24 mouse cellular contexts compared by ENCODE assay signal in the genomic region with DNA sequence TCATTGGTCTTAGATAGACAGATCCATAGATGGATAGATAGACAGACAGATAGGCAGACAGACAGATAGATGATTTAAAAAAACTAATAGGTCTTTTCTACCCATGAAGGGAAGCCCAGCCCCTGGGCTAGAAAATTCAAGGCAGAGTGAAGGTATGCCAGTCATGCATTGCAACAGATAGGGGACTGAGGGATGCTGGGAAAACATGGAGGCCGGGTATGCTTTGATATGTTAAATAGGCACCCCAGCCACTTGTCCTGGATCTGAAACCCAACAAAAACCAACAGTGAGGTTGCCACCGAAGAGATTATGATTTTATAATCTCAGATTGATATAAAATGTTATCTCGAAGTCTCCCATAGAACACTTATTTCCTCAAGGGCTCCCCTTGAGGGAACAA. TPM values are rescaled to one million over a fixed set of nuclear protein-coding genes. Genes with fewer than 3 reads are reported as not detected.
DNase-seq lines count a peak whose midpoint lies in the region; TF ChIP-seq lines count a peak whose summit lies in the region.
"Had no signal": no experiment of that assay in that cellular context is flagged by ENCODE, and none has a peak within 500 bp of the region (broad histone marks: within the 10 kb centered on the region; RNA-seq: fewer than 3 reads in every experiment).

No protein-coding gene starts in this region.

- no peak for DNase-seq in layer of hippocampus, adult 2 months (ENCODE audit: low spot score in 2 of 2)
- no peak for DNase-seq in layer of hippocampus, adult 8-10 months (ENCODE audit: low spot score in 2 of 2)
- no peak for DNase-seq in ES-E14 (ENCODE audit: low read depth, low spot score)
- peak; percentile 82 for DNase-seq in ZHBTc4 (ENCODE audit: low read depth, low spot score)
- no peak for DNase-seq in forebrain, embryonic 10.5 days (ENCODE audit: extremely low spot score, low spot score)
- no peak for DNase-seq in adrenal gland, adult 2 months
- DNase-seq: adrenal gland, adult 8-10 months; adrenal gland, postnatal 14 days; adrenal gland, postnatal 36 days; B cell, adult 2 months; cerebellum, adult 11-12 months; cerebellum, adult 2 months; cerebellum, adult 9-10 months; cerebellum, postnatal 10 days; cerebellum, postnatal 25 days had no signal

- no peak overlapping the region for H3K9ac ChIP-seq in ES-Bruce4 (ENCODE audit: low read depth, poor library complexity, severe bottlenecking)
- no peak overlapping the region for H3K9ac ChIP-seq in ES-E14 (ENCODE audit: insufficient read depth, low read depth, low read length, poor library complexity, severe bottlenecking)
- H3K9ac ChIP-seq: embryonic facial prominence, embryonic 12.5 days; forebrain, embryonic 12.5 days had no signal

- in situ Hi-C loops in ES-E14 (cut with MboI; ENCODE audit: low sequenced_read_pairs in 2 of 2, unreplicated experiment in 2 of 2), result loop anchor here in 1 of 2 experiments (5.0 kb wide), 1 partner anchor 660 kb away; no protein-coding TSS in a partner anchor

- peaks cover 2% of the 10 kb centered on the region for H3K4me1 ChIP-seq in ES-Bruce4 (ENCODE audit: control insufficient read depth, insufficient read depth, low read length)
- peaks cover 6 to 16% of the 10 kb centered on the region in 2 experiments for H3K4me1 ChIP-seq in ES-E14 (ENCODE audit: control insufficient read depth in 2 of 2, insufficient read depth in 2 of 2, low read length in 2 of 2, poor library complexity in 1 of 2)
- peaks cover 13% of the 10 kb centered on the region for H3K4me1 ChIP-seq in forebrain, embryonic 10.5 days

- whole genome bisulfite sequencing in forebrain, embryonic 10.5 days, result 79% methylated on average over 3 of the region's 3 CpGs

- TF ChIP-seq POLR2A in ES-Bruce4 (IDR thresholded peaks at IDR 0.05; ENCODE audit: insufficient read depth, low read length), result no peak

- no peak overlapping the region for H3K4me3 ChIP-seq in layer of hippocampus, adult 2 months
- no peak overlapping the region for H3K4me3 ChIP-seq in ES-Bruce4 (ENCODE audit: low read depth, low read length)
- H3K4me3 ChIP-seq in ES-E14 (ENCODE audit: insufficient read depth in 1 of 2, low read depth in 1 of 2, low read length in 2 of 2, poor library complexity in 1 of 2, severe bottlenecking in 1 of 2), result no peak overlapping the region
- no peak overlapping the region for H3K4me3 ChIP-seq in forebrain, embryonic 10.5 days
- H3K4me3 ChIP-seq: embryonic facial prominence, embryonic 10.5 days; embryonic facial prominence, embryonic 12.5 days; forebrain, embryonic 12.5 days had no signal

- H3K9me3 ChIP-seq in ES-Bruce4 (replicated peaks; ENCODE audit: control insufficient read depth, insufficient read depth, low read length, poor library complexity, severe bottlenecking) (no peaks in the 10 kb centered on the region), ES-E14 (ENCODE audit: control insufficient read depth, insufficient read depth, low read depth, low read length) (no peaks in the 10 kb centered on the region)
- H3K9me3 ChIP-seq in forebrain, embryonic 10.5 days, result no peaks in the 10 kb centered on the region
- H3K9me3 ChIP-seq: embryonic facial prominence, embryonic 10.5 days; embryonic facial prominence, embryonic 12.5 days; forebrain, embryonic 12.5 days had no signal

- no peaks in the 10 kb centered on the region for H3K27me3 ChIP-seq in ES-Bruce4 (ENCODE audit: control insufficient read depth, insufficient read depth, low read length, poor library complexity, severe bottlenecking)
- H3K27me3 ChIP-seq in forebrain, embryonic 10.5 days (ENCODE audit: poor library complexity, severe bottlenecking), result peaks cover 9% of the 10 kb centered on the region
- H3K27me3 ChIP-seq: CH12.LX; embryonic facial prominence, embryonic 12.5 days; forebrain, embryonic 12.5 days had no signal

- 0 out of 2 replicates have a peak, but pooled peaks have one; percentile 8 for TF ChIP-seq CTCF in layer of hippocampus, adult 2 months (conservative IDR thresholded peaks at IDR 0.05)
- TF ChIP-seq CTCF in ES-Bruce4 (IDR thresholded peaks at IDR 0.05; ENCODE audit: low read depth, low read length), result no peak

- H3K27ac ChIP-seq in layer of hippocampus, adult 2 months, result no peak overlapping the region
- peak overlapping the region; percentile 94 for H3K27ac ChIP-seq in ES-Bruce4 (ENCODE audit: insufficient read depth, low read length)
- peak overlapping the region; percentile 88; the same call in 1 of the 2 replicates for H3K27ac ChIP-seq in ES-E14 (ENCODE audit: insufficient read depth, low read depth, low read length, poor library complexity, severe bottlenecking)
- H3K27ac ChIP-seq in forebrain, embryonic 10.5 days, result no peak overlapping the region
- H3K27ac ChIP-seq: embryonic facial prominence, embryonic 10.5 days; embryonic facial prominence, embryonic 12.5 days; forebrain, embryonic 12.5 days had no signal

- no peak for TF ChIP-seq EP300 in ES-Bruce4 (IDR thresholded peaks at IDR 0.05; ENCODE audit: insufficient read depth, low read depth, low read length)

- no peaks in the 10 kb centered on the region for H3K36me3 ChIP-seq in ES-Bruce4 (ENCODE audit: control insufficient read depth, insufficient read depth, low read length, poor library complexity, severe bottlenecking)
- peaks cover 5% of the 10 kb centered on the region; the same call in 1 of the 2 replicates for H3K36me3 ChIP-seq in ES-E14 (ENCODE audit: control insufficient read depth, insufficient read depth, low read length, poor library complexity, severe bottlenecking)
- no peaks in the 10 kb centered on the region for H3K36me3 ChIP-seq in forebrain, embryonic 10.5 days (replicated peaks)
- H3K36me3 ChIP-seq: embryonic facial prominence, embryonic 10.5 days; embryonic facial prominence, embryonic 12.5 days; forebrain, embryonic 12.5 days had no signal

TF ChIP-seq in ES-E14, 5 proteins besides CTCF, POLR2A, EP300 and RAD21:
- TF ChIP-seq ZNF384 (IDR thresholded peaks at IDR 0.05; ENCODE audit: low read depth, low read length) (0 out of 2 replicates have a peak, but pooled peaks have one; percentile 4), HCFC1 (IDR thresholded peaks at IDR 0.05; ENCODE audit: borderline replicate concordance, insufficient read depth, low read length) (no peak)

RNA-seq across cellular contexts. Expression of a gene that starts 3.5 kb away (rescaled TPM):
- total RNA-seq in layer of hippocampus, adult 2 months (2021), result 100 to 1,000 TPM; 134 TPM
- 100 to 1,000 TPM; 109 to 145 (median 125) TPM for total RNA-seq in layer of hippocampus, adult 8-10 months (2022)
- 118 and 122 TPM in 2 replicates for polyA plus RNA-seq in ES-Bruce4 (2011; ENCODE audit: insufficient read depth, insufficient read length, low read depth, missing spikeins)
- 83.7 and 95.8 TPM in 2 replicates for total RNA-seq in ES-E14 (2012; rRNA removed)
- polyA plus RNA-seq in forebrain, embryonic 10.5 days (2016; fragmentation: Nextera tagmentation; extraction: Ambion mirVana), result 28.3 and 30.2 TPM in 2 replicates
- total RNA-seq in adrenal gland, adult 2 months (2021), result 10 to 100 TPM; 66.8 to 75.8 TPM
- 50.5 and 67.4 TPM in 2 replicates for polyA plus RNA-seq in adrenal gland, adult 2 months (2012; rRNA removed)

RNA-seq across cellular contexts. Expression of a gene that starts 9.3 kb away (rescaled TPM):
- total RNA-seq in layer of hippocampus, adult 2 months (2021), result 1 to 10 TPM; 4.2 TPM
- total RNA-seq in layer of hippocampus, adult 8-10 months (2022), result 1 to 10 TPM; 3.5 to 6.2 (median 5.9) TPM
- polyA plus RNA-seq in ES-Bruce4 (2011; ENCODE audit: insufficient read depth, insufficient read length, low read depth, missing spikeins), result 0.97 and 1.1 TPM in 2 replicates
- total RNA-seq in ES-E14 (2012; rRNA removed), result 3.2 and 5.5 TPM in 2 replicates
- polyA plus RNA-seq in forebrain, embryonic 10.5 days (2016; fragmentation: Nextera tagmentation; extraction: Ambion mirVana), result 6.8 and 8.0 TPM in 2 replicates
- total RNA-seq in adrenal gland, adult 2 months (2021), result 1 to 10 TPM; 2.5 to 3.3 TPM
- 2.5 and 3.2 TPM in 2 replicates for polyA plus RNA-seq in adrenal gland, adult 2 months (2012; rRNA removed)

RNA-seq across cellular contexts. Expression of a gene that starts 32.3 kb away (rescaled TPM):
- total RNA-seq in layer of hippocampus, adult 2 months (2021), result 10 to 100 TPM; 19.4 to 21.8 TPM
- 10 to 100 TPM; 21.7 to 27.4 (median 23.0) TPM for total RNA-seq in layer of hippocampus, adult 8-10 months (2022)
- 23.2 and 23.4 TPM in 2 replicates for polyA plus RNA-seq in ES-Bruce4 (2011; ENCODE audit: insufficient read depth, insufficient read length, low read depth, missing spikeins)
- 40.6 and 53.9 TPM in 2 replicates for total RNA-seq in ES-E14 (2012; rRNA removed)
- polyA plus RNA-seq in forebrain, embryonic 10.5 days (2016; fragmentation: Nextera tagmentation; extraction: Ambion mirVana), result 42.0 and 50.7 TPM in 2 replicates
- 100 to 1,000 TPM in 1 of 2 experiments, 10 to 100 TPM in 1; 84.6 to 135 TPM for total RNA-seq in adrenal gland, adult 2 months (2021)
- polyA plus RNA-seq in adrenal gland, adult 2 months (2012; rRNA removed), result 216 and 273 TPM in 2 replicates

RNA-seq across cellular contexts. Expression of a gene that starts 35.7 kb away (rescaled TPM):
- 10 to 100 TPM; 52.4 to 58.9 TPM for total RNA-seq in layer of hippocampus, adult 2 months (2021)
- 10 to 100 TPM; 53.5 to 61.3 (median 56.8) TPM for total RNA-seq in layer of hippocampus, adult 8-10 months (2022)
- 27.3 and 36.7 TPM in 2 replicates for polyA plus RNA-seq in ES-Bruce4 (2011; ENCODE audit: insufficient read depth, insufficient read length, low read depth, missing spikeins)
- total RNA-seq in ES-E14 (2012; rRNA removed), result 135 and 139 TPM in 2 replicates
- polyA plus RNA-seq in forebrain, embryonic 10.5 days (2016; fragmentation: Nextera tagmentation; extraction: Ambion mirVana), result 70.9 and 71.8 TPM in 2 replicates
- 100 to 1,000 TPM in 1 of 2 experiments, 10 to 100 TPM in 1; 75.8 to 128 TPM for total RNA-seq in adrenal gland, adult 2 months (2021)
- 121 and 125 TPM in 2 replicates for polyA plus RNA-seq in adrenal gland, adult 2 months (2012; rRNA removed)

RNA-seq across cellular contexts. Expression of a gene that starts 55.2 kb away (rescaled TPM):
- total RNA-seq in layer of hippocampus, adult 2 months (2021), result 1 to 10 TPM; 1.4 to 1.5 TPM
- total RNA-seq in layer of hippocampus, adult 8-10 months (2022), result 1 to 10 TPM in 3 of 4 experiments, under 1 TPM in 1; 0.94 to 3.2 (median 2.1) TPM
- polyA plus RNA-seq in ES-Bruce4 (2011; ENCODE audit: insufficient read depth, insufficient read length, low read depth, missing spikeins), result not detected in 2 replicates
- 0.09 TPM in 1 of 2 replicates, not detected in the other for total RNA-seq in ES-E14 (2012; rRNA removed)
- 0.04 TPM in 1 of 2 replicates, not detected in the other for polyA plus RNA-seq in forebrain, embryonic 10.5 days (2016; fragmentation: Nextera tagmentation; extraction: Ambion mirVana)
- total RNA-seq in adrenal gland, adult 2 months (2021), result 1 to 10 TPM in 1 of 2 experiments, under 1 TPM in 1; 0.84 to 1.4 TPM
- polyA plus RNA-seq in adrenal gland, adult 2 months (2012; rRNA removed), result 2.5 and 2.7 TPM in 2 replicates
- total RNA-seq: MEL had no signal
- polyA plus RNA-seq: CD4-positive, CD25-positive, alpha-beta regulatory T cell, adult 4 months; embryonic facial prominence, embryonic 10.5 days; embryonic facial prominence, embryonic 12.5 days; forebrain, embryonic 12.5 days; forebrain, embryonic 14.5 days; forebrain, embryonic 16.5 days had no signal

Comparison
In these comparisons a context has a peak if more than half of its experiments do, and no peak if none do; other contexts are left out.
1. H3K27ac ChIP-seq: peak in ES-Bruce4 (single experiment) and ES-E14 (single experiment); none in layer of hippocampus, adult 2 months (single experiment) and forebrain, embryonic 10.5 days (single experiment).